Mouse (Mus musculus) heart, embryonic 13.5 days (tissue): ENCODE results near the gene Drd4. TPM values are rescaled to one million over a fixed set of nuclear protein-coding genes. Genes with fewer than 3 reads are reported as not detected.
A peak's percentile ranks its signal among the peaks of the same experiment; 100 is the strongest.
"Not testable (repeated sequence)": the region's sequence is repeated elsewhere in the genome, so short reads cannot be mapped to it uniquely, and the experiment has no call there.

Source experiments
- ATAC-seq: fragments of 200-750 bp; cut with Nextera tagmentation; 2 replicates; pipeline ENCODE4 v1.8.0; 2017; ENCODE audit warnings: moderate TSS enrichment; ENCODE audit not compliant: insufficient number of reproducible peaks, low FRiP score, low TSS enrichment; ENCODE audit errors: extremely low read depth
- H3K27ac ChIP-seq: fragments of 300-500 bp; sonication (generic); replicated peaks from 2 replicates; pipeline ENCODE4 v1.5.1; 2015; ENCODE audit warnings: moderate library complexity, mild to moderate bottlenecking, inconsistent platforms
- H3K27me3 ChIP-seq: fragments of 300-500 bp; sonication (generic); replicated peaks from 2 replicates; pipeline ENCODE4 v1.6.1; 2015; ENCODE audit warnings: mild to moderate bottlenecking, inconsistent platforms
- H3K36me3 ChIP-seq: fragments of 300-500 bp; sonication (generic); 2 replicates; pipeline ENCODE4 v1.6.1; 2015; ENCODE audit warnings: mild to moderate bottlenecking, inconsistent platforms
- H3K4me1 ChIP-seq: fragments of 300-500 bp; sonication (generic); 2 replicates; pipeline ENCODE4 v1.6.1; 2015; ENCODE audit warnings: inconsistent platforms
- H3K4me2 ChIP-seq: fragments of 300-500 bp; sonication (generic); 2 replicates; pipeline ENCODE4 v1.6.1; 2015; ENCODE audit warnings: inconsistent platforms, mild to moderate bottlenecking, moderate library complexity
- H3K4me3 ChIP-seq: fragments of 300-500 bp; sonication (generic); 2 replicates; pipeline ENCODE4 v1.5.1; 2015; ENCODE audit warnings: moderate library complexity, mild to moderate bottlenecking, inconsistent platforms
- H3K9ac ChIP-seq: fragments of 300-500 bp; sonication (generic); 2 replicates; pipeline ENCODE4 v1.6.1; 2015; ENCODE audit warnings: inconsistent platforms, mild to moderate bottlenecking, moderate library complexity
- H3K9me3 ChIP-seq: fragments of 300-500 bp; sonication (generic); 2 replicates; pipeline ENCODE4 v1.6.1; 2016; ENCODE audit warnings: inconsistent platforms
- WGBS: fragments of 180-500 bp; shearing (Covaris S2); methylation state at CpG from one replicate; pipeline ENCODE4 v1.1.7; 2015; ENCODE audit warnings: mixed read lengths; 5-methylcytosine and 5-hydroxymethylcytosine counted together
- polyA plus RNA-seq: library from polyadenylated mRNA; unstranded; fragments of >200 nt; fragmentation: Nextera tagmentation; extraction: Ambion mirVana; gene quantifications from 2 replicates; pipeline ENCODE4 v1.2.1, GENCODE M21; 2015

The Drd4 gene
- polyA plus RNA-seq, result 0.05 TPM in 1 of 2 replicates, not detected in the other

DNA sequence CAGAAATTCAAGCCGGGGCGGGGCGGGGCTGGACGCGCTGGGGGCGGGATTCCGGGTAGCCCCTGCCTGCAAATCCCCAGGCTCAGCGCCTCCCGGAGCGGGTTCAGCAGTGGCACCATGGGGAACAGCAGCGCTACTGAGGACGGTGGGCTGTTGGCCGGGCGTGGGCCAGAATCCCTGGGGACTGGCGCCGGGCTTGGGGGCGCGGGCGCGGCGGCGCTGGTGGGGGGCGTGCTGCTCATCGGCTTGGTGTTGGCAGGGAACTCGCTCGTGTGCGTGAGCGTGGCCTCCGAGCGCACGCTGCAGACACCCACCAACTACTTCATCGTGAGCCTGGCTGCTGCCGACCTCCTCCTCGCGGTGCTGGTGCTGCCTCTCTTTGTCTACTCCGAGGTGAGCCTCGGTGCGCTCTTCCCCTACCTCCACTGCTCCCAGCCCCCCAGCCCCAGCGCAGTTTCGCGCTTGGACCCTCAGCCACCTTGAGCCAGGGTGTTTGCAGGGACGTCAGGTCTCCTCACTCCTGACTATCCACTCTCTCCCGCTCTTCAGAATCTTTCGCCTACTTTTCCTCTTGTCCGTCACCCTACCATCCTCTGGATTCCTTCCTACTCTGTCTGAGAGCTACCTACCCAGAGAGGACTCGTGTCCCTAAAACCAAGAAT, at the start of gene Drd4:
Gene Drd4, plus strand, starts transcription at position 86 of the 662 bp plus-strand sequence.
- Histone ChIP-seq H3K4me2 (peak within 1 kb of the TSS; percentile 92), H3K9ac (peak within 1 kb of the TSS; percentile 75), H3K9me3 (no peaks in the 10 kb centered on the region; the same call in 1 of the 2 replicates), H3K4me1 (peaks cover 28% of the 10 kb centered on the region), H3K4me3 (peak within 1 kb of the TSS; percentile 58), H3K36me3 (peaks cover 4% of the 10 kb centered on the region), H3K27me3 (peaks cover 74% of the 10 kb centered on the region), H3K27ac (no peak within 1 kb of the TSS)
- ATAC-seq, result no peak
- WGBS, result 3% methylated on average over 46 of the region's 46 CpGs

DNA sequence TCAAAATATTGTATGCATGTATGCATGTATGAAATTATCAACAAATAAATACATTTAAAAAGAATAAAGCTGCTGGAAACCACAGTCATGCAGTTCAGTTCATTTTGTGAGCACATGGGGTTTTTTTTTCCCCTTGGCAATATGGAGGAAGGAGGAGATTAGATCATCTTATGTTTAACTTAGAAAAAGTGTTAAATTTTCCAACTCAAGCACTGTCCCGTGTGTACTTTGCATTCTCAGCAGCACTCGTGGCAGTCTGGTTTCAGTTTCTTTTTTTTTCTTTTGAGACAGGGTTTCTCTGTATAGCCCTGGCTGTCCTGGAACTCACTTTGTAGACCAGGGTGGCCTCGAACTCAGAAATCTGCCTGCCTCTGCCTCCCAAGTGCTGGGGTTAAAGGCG, 41.3 kb upstream of the Drd4 start:
- H3K36me3 ChIP-seq, result peaks cover 98% of the 10 kb centered on the region
- WGBS, result 83% methylated on average over 4 of the region's 4 CpGs

DNA sequence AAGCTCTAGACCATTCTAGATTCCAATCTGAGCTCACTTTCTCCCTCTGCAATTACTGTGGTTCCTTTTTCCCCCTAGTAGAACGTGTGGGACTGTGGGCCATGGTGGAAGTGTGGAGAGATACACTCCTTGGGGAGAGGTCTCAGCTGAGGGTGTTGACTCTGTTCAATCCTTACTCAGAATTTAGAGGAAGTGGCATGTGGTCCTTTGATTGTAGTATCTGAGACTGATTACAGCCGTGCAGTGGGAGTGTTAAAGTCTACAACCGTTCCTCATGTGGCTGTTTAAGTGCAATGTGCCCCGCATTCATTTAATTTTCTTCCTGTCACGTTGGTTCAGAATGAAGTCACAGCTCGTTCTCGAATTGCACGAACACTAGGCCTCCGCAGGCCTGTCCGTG, 35.6 kb upstream of the Drd4 start:
- Histone ChIP-seq H3K9me3 (no peaks in the 10 kb centered on the region), H3K4me1 (no peaks in the 10 kb centered on the region), H3K36me3 (peaks cover 97% of the 10 kb centered on the region), H3K4me2 (no peak overlapping the region), H3K27ac (no peak overlapping the region), H3K27me3 (no peaks in the 10 kb centered on the region), H3K9ac (no peak overlapping the region), H3K4me3 (no peak overlapping the region)
- no peak for ATAC-seq
- 88% methylated on average over 10 of the region's 10 CpGs for WGBS

More for the DNA sequence above, 41.3 kb upstream of the Drd4 start:
- not testable (repeated sequence) for ATAC-seq, H3K9me3 ChIP-seq, H3K9ac ChIP-seq, H3K4me1 ChIP-seq, H3K4me3 ChIP-seq, H3K27me3 ChIP-seq, H3K27ac ChIP-seq, H3K4me2 ChIP-seq

DNA sequence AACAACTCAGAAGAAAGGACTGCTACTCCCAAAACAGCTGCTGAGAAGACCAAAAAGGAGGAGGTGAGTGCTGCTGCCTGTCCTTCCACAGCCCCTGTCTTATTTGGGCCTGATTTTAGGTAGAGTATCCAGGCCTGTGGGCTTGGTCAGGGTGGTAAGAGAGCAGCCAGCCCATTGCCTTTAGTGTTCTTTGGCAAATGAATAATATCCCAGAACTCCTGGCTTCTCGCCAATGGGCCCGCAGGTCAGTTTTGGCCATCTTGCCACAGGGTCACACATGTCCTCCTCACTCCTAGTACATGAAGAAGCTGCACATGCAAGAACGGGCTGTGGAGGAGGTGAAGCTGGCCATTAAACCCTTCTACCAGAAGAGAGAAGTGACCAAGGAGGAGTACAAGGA, 30.3 kb upstream of the Drd4 start:
- Histone ChIP-seq H3K4me3 (no peak overlapping the region), H3K27ac (no peak overlapping the region), H3K4me1 (peaks cover 18% of the 10 kb centered on the region), H3K9ac (no peak overlapping the region), H3K9me3 (no peaks in the 10 kb centered on the region), H3K4me2 (no peak overlapping the region), H3K36me3 (peaks cover 80% of the 10 kb centered on the region), H3K27me3 (no peaks in the 10 kb centered on the region)
- 89% methylated on average over 3 of the region's 3 CpGs for WGBS
- no peak for ATAC-seq

DNA sequence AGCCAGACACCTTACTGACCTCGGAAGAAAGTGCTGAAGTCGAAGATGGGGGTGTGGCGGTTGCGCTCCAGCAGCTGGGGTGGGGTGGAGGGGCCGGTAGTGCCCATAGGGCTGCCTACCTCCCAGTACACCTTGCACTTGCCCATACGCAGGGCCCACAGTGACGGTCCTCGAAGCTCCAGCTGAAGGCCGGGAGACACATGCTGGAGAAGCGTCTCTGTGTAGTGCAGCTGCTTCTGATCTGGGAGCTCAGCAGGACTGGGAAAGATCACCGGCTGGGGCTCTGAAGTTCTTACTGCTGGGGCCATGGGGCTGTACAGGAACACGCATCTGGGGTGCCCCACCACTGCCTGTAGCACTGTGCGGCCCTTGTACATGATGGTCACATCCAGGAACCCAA, 28.2 kb upstream of the Drd4 start:
- Histone ChIP-seq H3K36me3 (peaks cover 58% of the 10 kb centered on the region), H3K9ac (no peak overlapping the region), H3K9me3 (no peaks in the 10 kb centered on the region), H3K4me2 (no peak overlapping the region), H3K4me3 (no peak overlapping the region), H3K27ac (no peak overlapping the region), H3K27me3 (no peaks in the 10 kb centered on the region), H3K4me1 (peaks cover 20% of the 10 kb centered on the region)
- WGBS, result 85% methylated on average over 13 of the region's 13 CpGs
- no peak for ATAC-seq

DNA sequence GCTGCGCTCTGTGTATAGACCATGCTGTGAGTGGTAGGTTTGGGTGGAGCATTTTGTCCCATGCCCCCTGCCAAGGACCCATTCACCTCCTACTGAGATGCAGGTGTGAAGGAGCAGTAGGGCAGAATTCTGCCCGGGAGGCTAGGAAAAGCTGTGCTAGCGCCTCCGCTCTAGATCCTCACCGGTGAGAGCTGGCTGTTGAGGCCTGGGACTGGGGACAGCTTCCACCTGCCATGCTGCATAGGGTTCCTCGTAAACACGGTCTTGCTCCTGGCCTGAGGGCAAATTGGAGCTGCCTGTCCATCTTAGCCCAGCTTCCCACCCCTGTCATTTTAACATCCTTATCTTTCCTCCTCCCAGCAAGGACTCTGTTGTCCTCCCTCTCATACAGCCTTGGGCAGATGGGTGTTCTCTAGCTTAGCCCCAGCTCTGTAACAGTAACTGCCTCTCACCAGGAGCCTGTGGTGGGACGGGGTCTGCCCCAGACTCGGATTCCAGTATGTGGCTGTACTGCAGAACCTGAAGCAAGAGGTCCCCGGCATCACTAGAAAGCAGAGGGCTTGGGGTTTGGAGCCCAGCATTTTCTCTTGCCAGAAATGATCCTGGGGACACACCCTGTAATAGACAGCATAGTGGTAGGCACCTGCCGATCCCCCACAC, 27.6 kb upstream of the Drd4 start:
- Histone ChIP-seq H3K4me1 (peaks cover 20% of the 10 kb centered on the region), H3K36me3 (peaks cover 53% of the 10 kb centered on the region), H3K4me3 (no peak overlapping the region), H3K9ac (no peak overlapping the region), H3K9me3 (no peaks in the 10 kb centered on the region), H3K27me3 (no peaks in the 10 kb centered on the region; the same call in 1 of the 2 replicates), H3K4me2 (no peak overlapping the region), H3K27ac (no peak overlapping the region)
- no peak for ATAC-seq
- 71% methylated on average over 11 of the region's 11 CpGs for WGBS

DNA sequence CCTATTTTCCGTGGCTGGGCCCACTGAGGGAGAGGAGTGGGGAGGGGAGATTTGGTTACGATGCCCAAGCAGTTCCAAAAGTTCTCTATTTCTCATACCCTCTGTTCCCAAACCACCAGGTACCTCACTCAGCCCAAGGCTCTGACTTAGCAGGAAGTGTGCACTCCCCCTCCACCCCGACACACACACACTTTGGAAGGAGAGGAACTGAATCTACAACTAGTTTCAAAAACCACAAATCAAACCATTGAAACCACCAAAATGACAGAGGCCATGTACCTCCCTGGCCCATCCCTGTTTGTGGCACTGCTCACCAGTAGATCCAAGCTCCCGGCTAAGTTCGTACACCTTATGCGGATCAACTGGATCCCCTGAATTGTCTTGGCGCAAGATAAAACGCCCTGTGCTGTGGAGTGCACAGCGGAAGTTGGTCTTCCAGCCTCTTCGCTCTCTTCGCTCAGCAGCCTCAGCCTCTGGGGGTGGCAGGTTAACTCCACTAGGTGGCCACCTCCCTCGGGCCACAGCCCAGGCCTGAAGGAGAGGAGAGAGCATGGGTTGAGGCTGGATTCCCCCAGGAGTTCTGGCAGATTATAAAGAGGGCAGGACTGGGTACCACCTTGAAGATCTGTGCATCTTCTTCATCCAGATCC, 26.9 kb upstream of the Drd4 start:
- Histone ChIP-seq H3K27ac (no peak overlapping the region), H3K4me2 (peak overlapping the region; percentile 89), H3K36me3 (peaks cover 46% of the 10 kb centered on the region), H3K4me3 (peak overlapping the region; percentile 65; the same call in 1 of the 2 replicates), H3K27me3 (peaks cover 3% of the 10 kb centered on the region; the same call in 1 of the 2 replicates), H3K4me1 (peaks cover 20% of the 10 kb centered on the region), H3K9me3 (no peaks in the 10 kb centered on the region), H3K9ac (peak overlapping the region; percentile 47; the same call in 1 of the 2 replicates)
- no peak; the same call in 1 of the 2 replicates for ATAC-seq
- 29% methylated on average over 12 of the region's 12 CpGs for WGBS

DNA sequence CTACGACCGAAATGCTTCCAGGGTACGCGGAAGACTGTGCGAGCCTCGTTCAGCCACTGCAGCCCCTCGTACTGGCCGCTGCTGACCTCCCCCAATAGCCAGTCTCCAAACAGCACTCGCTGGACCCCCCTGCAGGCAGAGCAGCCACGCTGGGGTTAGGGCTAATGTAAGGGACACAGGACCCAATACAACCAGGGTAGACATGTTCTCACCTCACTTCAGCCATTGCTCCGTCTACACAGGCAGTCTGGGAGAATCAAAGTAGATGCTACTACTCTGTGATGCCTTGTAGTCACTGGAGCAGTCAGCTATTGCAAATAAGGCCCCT, 26.4 kb upstream of the Drd4 start:
- Histone ChIP-seq H3K4me2 (peak overlapping the region; percentile 89), H3K9me3 (no peaks in the 10 kb centered on the region), H3K27me3 (peaks cover 4% of the 10 kb centered on the region; the same call in 1 of the 2 replicates), H3K9ac (0 out of 2 replicates have a peak overlapping the region, but pooled peaks have one; percentile 47), H3K4me1 (peaks cover 20% of the 10 kb centered on the region), H3K4me3 (peak overlapping the region; percentile 65), H3K36me3 (peaks cover 41% of the 10 kb centered on the region), H3K27ac (no peak overlapping the region)
- 40% methylated on average over 11 of the region's 11 CpGs for WGBS
- ATAC-seq, result no peak

DNA sequence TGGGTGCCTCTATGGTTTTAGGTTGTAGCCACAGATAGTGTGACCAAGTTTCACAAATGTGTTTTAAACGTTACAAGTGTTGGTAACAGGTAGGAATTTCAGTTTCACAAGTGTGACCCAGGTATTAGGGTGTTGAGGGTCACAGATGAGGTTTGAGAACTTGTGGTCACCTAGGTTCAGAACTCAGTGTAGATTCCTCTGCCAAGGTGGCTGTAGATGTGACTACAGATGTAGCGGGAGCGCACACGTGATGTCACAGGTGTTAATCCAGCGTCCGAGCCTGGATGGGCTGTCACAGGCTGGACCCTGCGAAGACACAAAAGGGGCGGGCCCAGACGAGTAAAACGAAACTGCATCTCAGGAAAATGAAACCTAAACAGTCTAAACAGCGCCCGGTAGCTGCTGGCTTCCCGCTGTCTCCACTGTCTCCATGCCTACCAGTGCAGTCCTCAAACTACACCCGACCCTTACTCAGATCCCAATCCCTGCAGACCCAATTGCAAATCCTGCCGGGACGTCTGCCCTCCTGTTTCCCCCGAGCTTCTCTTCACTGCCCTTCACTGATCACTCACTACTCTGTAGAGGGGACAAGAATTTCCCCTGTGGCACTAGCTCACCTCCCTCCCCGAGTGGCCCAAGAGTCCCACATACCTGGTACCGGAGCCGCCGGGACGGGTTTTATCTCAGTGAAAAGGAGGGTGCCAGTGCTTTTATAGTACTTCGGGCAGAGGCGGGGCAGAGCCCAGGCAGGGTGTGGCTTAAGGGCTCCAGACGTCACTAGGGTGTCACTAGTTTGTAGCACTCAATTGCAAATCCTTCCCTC, 25.9 kb upstream of the Drd4 start, which contains the start of gene Irf7:
Gene Irf7, minus strand, starts transcription at position 743 of the 823 bp plus-strand sequence.
- Histone ChIP-seq H3K4me1 (peaks cover 20% of the 10 kb centered on the region), H3K9ac (peak within 1 kb of the TSS; percentile 83), H3K9me3 (no peaks in the 10 kb centered on the region), H3K27me3 (peaks cover 4% of the 10 kb centered on the region; the same call in 1 of the 2 replicates), H3K27ac (no peak within 1 kb of the TSS), H3K4me2 (peak within 1 kb of the TSS; percentile 89), H3K4me3 (peak within 1 kb of the TSS; percentile 65), H3K36me3 (peaks cover 35% of the 10 kb centered on the region)
- peak; percentile 32; the same call in 1 of the 2 replicates for ATAC-seq
- 11% methylated on average over 25 of the region's 25 CpGs for WGBS

DNA sequence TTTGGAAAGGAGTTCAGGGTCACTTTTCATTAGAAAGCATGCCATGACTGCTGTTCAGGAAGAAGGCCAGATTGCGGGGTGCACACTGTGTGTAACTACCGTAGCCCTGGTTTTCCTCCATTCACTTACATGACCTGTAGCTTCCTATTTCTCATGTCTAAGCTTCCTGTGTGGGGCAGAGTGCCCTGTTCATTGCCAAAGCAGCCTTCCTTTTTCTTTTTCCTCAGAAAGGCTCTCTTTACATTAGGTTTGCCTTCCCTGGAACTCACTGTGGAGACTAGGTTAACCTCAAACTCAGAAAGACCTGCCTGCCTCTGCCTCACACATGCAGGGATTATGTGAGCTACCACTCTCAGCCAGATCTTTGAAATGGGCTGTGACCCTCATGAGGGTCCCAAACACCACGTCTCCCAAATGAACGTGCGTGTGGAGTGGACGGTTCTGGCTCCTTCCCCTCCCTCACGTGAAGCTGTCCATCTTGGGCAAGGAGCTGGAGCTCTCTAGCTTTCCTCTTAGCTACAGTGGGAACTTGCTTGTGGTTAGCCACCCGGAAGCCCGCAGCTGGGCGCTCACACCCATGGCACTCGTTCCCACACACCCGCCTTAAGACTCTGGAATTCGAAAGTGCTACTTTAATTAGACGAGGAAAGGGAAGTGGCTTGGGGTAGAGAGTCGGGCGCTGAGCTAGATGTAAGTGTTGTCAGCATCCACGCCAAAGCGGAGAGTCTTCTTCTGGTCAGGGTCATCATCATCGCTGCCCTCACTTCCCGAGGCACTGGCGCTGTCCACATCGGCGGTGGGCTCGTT, 23.1 kb upstream of the Drd4 start:
- WGBS, result 57% methylated on average over 24 of the region's 24 CpGs
- peaks cover 8% of the 10 kb centered on the region for H3K36me3 ChIP-seq
- H3K27me3 ChIP-seq, result peaks cover 9% of the 10 kb centered on the region; the same call in 1 of the 2 replicates
- H3K27ac ChIP-seq, result no peak overlapping the region
- H3K9me3 ChIP-seq, result no peaks in the 10 kb centered on the region
- H3K4me3 ChIP-seq, result peak overlapping the region; percentile 22
- H3K4me2 ChIP-seq, result peak overlapping the region; percentile 47
- no peak for ATAC-seq
- H3K9ac ChIP-seq, result 0 out of 2 replicates have a peak overlapping the region, but pooled peaks have one; percentile 5
- H3K4me1 ChIP-seq, result peaks cover 20% of the 10 kb centered on the region
